Mouse (Mus musculus) embryonic facial prominence, embryonic 13.5 days (tissue): ENCODE results near the gene Ehhadh. TPM values are rescaled to one million over a fixed set of nuclear protein-coding genes. Genes with fewer than 3 reads are reported as not detected.

ENCODE experiments used
- ATAC-seq: fragments of 200-750 bp; cut with Nextera tagmentation; 2 replicates; pipeline ENCODE4 v1.8.0; 2017; ENCODE audit warnings: low read depth; ENCODE audit not compliant: insufficient number of reproducible peaks, insufficient read depth, low FRiP score, low TSS enrichment
- H3K27ac ChIP-seq: fragments of 300-500 bp; sonication (generic); 2 replicates; pipeline ENCODE4 v1.5.1; 2015; ENCODE audit warnings: moderate library complexity, mild to moderate bottlenecking, inconsistent platforms
- H3K27me3 ChIP-seq: fragments of 300-500 bp; sonication (generic); 2 replicates; pipeline ENCODE4 v1.6.1; 2015; ENCODE audit warnings: mild to moderate bottlenecking, inconsistent platforms
- H3K36me3 ChIP-seq: fragments of 300-500 bp; sonication (generic); 2 replicates; pipeline ENCODE4 v1.6.1; 2015; ENCODE audit warnings: mild to moderate bottlenecking, inconsistent platforms
- H3K4me1 ChIP-seq: fragments of 300-500 bp; sonication (generic); 2 replicates; pipeline ENCODE4 v1.6.1; 2015; ENCODE audit warnings: inconsistent platforms
- H3K4me2 ChIP-seq: fragments of 300-500 bp; sonication (generic); 2 replicates; pipeline ENCODE4 v1.6.1; 2015; ENCODE audit warnings: moderate library complexity, mild to moderate bottlenecking, inconsistent platforms
- H3K4me3 ChIP-seq: fragments of 300-500 bp; sonication (generic); 2 replicates; pipeline ENCODE4 v1.5.1; 2015; ENCODE audit warnings: mild to moderate bottlenecking, inconsistent platforms
- H3K9ac ChIP-seq: fragments of 300-500 bp; sonication (generic); 2 replicates; pipeline ENCODE4 v1.6.1; 2015; ENCODE audit warnings: mild to moderate bottlenecking, inconsistent platforms
- H3K9me3 ChIP-seq: fragments of 300-500 bp; sonication (generic); 2 replicates; pipeline ENCODE4 v1.6.1; 2016; ENCODE audit warnings: inconsistent platforms
- WGBS: fragments of 180-500 bp; shearing (Covaris S2); methylation state at CpG from one replicate; pipeline ENCODE4 v1.1.7; 2015; ENCODE audit warnings: mixed read lengths; 5-methylcytosine and 5-hydroxymethylcytosine counted together
- polyA plus RNA-seq: library from polyadenylated mRNA; unstranded; fragments of >200 nt; fragmentation: Nextera tagmentation; extraction: Ambion mirVana; gene quantifications from 2 replicates; pipeline ENCODE4 v1.2.1, GENCODE M21; 2015

Gene Ehhadh
- polyA plus RNA-seq, 1 experiment from 2014 or later: 2.3 TPM

GRCm38 (mm10) chr16:21778293-21778866 is 9.2 kb downstream of the Ehhadh start:
- no peaks in the 10 kb centered on the region for H3K36me3 ChIP-seq
- H3K4me1 ChIP-seq: no peaks in the 10 kb centered on the region
- peak overlapping the region; percentile 36 for H3K4me3 ChIP-seq
- WGBS: 45% methylated on average over 3 of the region's 3 CpGs
- H3K27ac ChIP-seq: no peak overlapping the region
- no peaks in the 10 kb centered on the region for H3K9me3 ChIP-seq
- peak overlapping the region; percentile 43 for H3K4me2 ChIP-seq
- H3K27me3 ChIP-seq: no peaks in the 10 kb centered on the region
- no peak overlapping the region for H3K9ac ChIP-seq
- no peak for ATAC-seq

DNA sequence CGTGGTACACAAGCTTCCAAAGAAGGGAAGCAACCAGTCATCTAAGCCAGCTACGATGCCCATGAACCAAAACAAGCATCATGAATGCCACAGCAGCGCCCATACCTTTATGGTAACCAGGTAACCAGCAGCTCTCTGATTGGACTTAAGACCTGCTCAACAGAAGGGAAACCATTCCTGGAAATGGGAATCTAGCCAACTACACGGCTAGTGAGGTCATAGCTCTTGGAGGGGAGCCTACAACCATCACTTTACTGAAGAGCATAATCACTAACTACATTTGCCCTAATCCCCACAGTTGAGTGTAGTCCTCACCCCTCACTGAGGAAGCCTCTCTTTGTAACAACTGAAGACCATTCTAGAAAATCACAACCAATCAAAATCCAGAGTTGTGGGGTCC is 12.9 kb downstream of the Ehhadh start:
- H3K36me3 ChIP-seq: no peaks in the 10 kb centered on the region
- WGBS: 87% methylated on average over 4 of the region's 4 CpGs
- ATAC-seq: no peak

DNA sequence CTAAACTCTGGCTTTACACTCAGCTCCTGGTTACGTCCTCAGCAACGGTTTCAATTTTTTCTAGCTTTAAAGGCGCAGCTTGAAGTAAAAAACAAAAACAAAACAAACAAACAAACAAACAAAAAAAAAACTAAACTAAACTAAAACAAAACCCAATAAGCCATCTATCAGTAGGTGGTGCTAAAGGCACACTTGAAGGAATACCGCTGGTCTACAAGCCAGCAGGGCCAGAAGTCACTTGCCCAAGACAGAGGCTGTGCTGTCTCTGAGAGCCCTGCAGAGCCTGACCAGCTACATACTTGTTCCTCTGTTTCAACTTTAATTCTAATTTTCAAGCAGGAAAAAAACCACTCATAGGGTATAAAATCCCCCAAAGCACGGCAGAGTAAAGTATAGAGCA is 17.9 kb downstream of the Ehhadh start:
- Histone ChIP-seq H3K27ac (no peak overlapping the region), H3K4me1 (no peaks in the 10 kb centered on the region), H3K27me3 (no peaks in the 10 kb centered on the region), H3K9me3 (no peaks in the 10 kb centered on the region), H3K4me2 (no peak overlapping the region), H3K36me3 (no peaks in the 10 kb centered on the region), H3K9ac (no peak overlapping the region), H3K4me3 (no peak overlapping the region)
- ATAC-seq: no peak
- 79% methylated on average over 5 of the region's 5 CpGs for WGBS

More for the DNA sequence above, 12.9 kb downstream of the Ehhadh start:
- Histone ChIP-seq H3K4me1 (no peaks in the 10 kb centered on the region), H3K27ac (no peak overlapping the region), H3K27me3 (no peaks in the 10 kb centered on the region), H3K4me3 (no peak overlapping the region), H3K9ac (no peak overlapping the region), H3K4me2 (no peak overlapping the region), H3K9me3 (no peaks in the 10 kb centered on the region)

DNA sequence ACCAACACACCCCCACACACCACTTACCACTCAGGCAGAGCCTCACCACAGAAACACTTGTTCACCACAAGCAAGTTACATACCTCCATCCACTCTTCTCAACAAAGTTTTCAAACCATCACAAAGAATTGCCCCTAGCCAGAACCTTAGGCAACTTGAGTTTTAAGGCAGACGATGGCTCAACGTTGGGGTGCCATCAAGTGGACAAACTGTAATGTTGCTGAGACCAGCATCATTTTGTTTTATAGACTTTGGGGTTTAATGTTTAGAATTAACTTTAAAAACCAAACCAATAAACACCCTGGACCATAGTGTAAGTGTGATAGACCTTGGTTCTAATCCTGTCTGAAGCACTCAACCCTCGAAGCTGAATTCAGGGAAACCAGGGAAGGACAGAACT is 19.4 kb downstream of the Ehhadh start:
- 83% methylated on average over 3 of the region's 3 CpGs for WGBS
- no peaks in the 10 kb centered on the region for H3K4me1 ChIP-seq
- no peaks in the 10 kb centered on the region for H3K27me3 ChIP-seq
- H3K9me3 ChIP-seq: no peaks in the 10 kb centered on the region
- no peak for ATAC-seq
- H3K4me3 ChIP-seq: no peak overlapping the region
- no peak overlapping the region for H3K9ac ChIP-seq
- H3K4me2 ChIP-seq: no peak overlapping the region
- H3K36me3 ChIP-seq: no peaks in the 10 kb centered on the region
- H3K27ac ChIP-seq: no peak overlapping the region

GRCm38 (mm10) chr16:21758447-21758846 is 29.2 kb downstream of the Ehhadh start:
- 77% methylated on average over 1 of the region's 1 CpGs for WGBS
- no peaks in the 10 kb centered on the region for H3K4me1 ChIP-seq

GRCm38 (mm10) chr16:21743401-21743800 is 44.2 kb downstream of the Ehhadh start:
- H3K4me2 ChIP-seq: no peak overlapping the region
- 89% methylated on average over 6 of the region's 6 CpGs for WGBS
- H3K36me3 ChIP-seq: no peaks in the 10 kb centered on the region

More at GRCm38 (mm10) chr16:21758447-21758846, 29.2 kb downstream of the Ehhadh start:
- Histone ChIP-seq H3K27ac (no peak overlapping the region), H3K9me3 (no peaks in the 10 kb centered on the region), H3K36me3 (peaks cover 11% of the 10 kb centered on the region), H3K4me3 (no peak overlapping the region), H3K9ac (no peak overlapping the region), H3K4me2 (no peak overlapping the region), H3K27me3 (no peaks in the 10 kb centered on the region)
- ATAC-seq: no peak

DNA sequence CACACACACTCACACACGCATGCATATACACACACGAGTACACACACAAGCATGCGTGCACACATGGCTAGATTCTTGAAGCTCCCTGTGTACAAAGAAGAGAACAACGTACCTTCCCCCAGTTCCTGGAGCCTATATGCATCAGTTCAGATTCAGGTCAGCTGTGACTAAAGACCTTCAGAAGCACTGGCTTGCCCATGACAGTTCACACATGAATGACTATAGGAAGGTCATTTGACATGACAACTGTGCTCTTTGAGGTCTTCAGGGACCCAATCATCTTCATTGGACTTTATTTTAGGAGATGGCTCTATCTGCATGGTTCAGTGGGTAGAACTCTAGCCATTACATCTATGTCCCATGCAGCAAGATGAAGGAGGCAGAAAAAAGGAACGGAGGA is 44.7 kb downstream of the Ehhadh start:
- ATAC-seq: no peak
- Histone ChIP-seq H3K27ac (no peak overlapping the region), H3K9ac (no peak overlapping the region), H3K9me3 (no peaks in the 10 kb centered on the region), H3K4me1 (no peaks in the 10 kb centered on the region), H3K4me3 (no peak overlapping the region), H3K27me3 (no peaks in the 10 kb centered on the region), H3K36me3 (no peaks in the 10 kb centered on the region), H3K4me2 (no peak overlapping the region)
- WGBS: 87% methylated on average over 5 of the region's 5 CpGs

More at GRCm38 (mm10) chr16:21743401-21743800, 44.2 kb downstream of the Ehhadh start:
- no peak for ATAC-seq
- H3K27ac ChIP-seq: no peak overlapping the region
- H3K4me3 ChIP-seq: no peak overlapping the region
- H3K4me1 ChIP-seq: no peaks in the 10 kb centered on the region
- no peaks in the 10 kb centered on the region for H3K27me3 ChIP-seq
- no peak overlapping the region for H3K9ac ChIP-seq
- no peaks in the 10 kb centered on the region for H3K9me3 ChIP-seq

DNA sequence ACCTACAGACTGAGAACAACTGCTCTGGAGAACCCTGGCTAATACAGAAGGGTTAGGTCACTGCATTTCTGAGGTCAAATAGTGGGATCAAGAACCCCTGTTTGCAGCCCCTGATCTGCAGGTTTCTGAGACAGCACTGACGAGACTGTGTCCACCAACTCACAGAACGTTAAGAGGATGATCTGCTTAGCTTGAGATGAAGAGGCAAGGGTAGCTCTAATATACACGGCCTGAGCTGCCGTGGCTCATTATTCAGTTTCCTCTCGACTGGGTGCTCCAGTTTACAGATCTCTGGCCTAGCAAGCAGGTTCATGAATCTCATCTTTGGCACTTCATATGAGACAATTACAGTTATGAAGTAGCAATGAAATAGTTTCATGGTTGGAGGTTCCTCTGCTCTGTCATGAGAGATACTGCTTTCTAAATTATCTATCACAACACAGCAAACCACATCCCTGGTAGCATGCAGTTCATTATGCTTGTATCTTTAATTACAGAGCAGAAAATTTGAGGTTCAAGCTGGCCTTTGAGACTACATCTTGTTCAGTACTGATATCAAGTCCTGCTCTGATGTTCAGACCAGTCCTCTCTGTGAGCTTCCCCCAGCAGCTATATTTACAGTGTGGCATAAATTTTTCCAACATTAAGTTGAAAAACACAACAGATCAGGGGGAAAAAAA is 45.3 kb downstream of the Ehhadh start:
- WGBS: 81% methylated on average over 5 of the region's 5 CpGs
- no peak for ATAC-seq
- Histone ChIP-seq H3K4me2 (no peak overlapping the region), H3K9me3 (no peaks in the 10 kb centered on the region), H3K9ac (no peak overlapping the region), H3K36me3 (no peaks in the 10 kb centered on the region), H3K27ac (no peak overlapping the region), H3K4me3 (no peak overlapping the region), H3K4me1 (no peaks in the 10 kb centered on the region), H3K27me3 (no peaks in the 10 kb centered on the region)

DNA sequence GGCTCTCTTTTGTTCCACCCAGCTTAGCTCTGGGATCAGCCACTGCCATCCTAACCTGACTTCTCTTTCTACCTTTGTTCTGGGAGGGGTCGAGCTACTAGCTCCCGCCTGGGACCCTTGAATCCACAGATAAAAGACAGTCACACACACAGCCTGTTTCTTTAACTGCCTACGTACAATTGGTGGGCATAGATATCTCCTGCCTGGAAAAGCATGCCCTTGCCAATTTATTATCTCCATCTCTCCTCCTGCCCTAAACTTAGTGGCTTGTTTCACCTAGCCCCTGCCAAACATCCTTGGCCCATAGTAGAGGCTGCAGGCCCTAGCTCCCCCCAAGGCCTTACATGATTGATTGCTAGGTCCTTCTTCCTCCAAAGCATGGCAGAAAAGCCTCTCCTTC is 46.1 kb downstream of the Ehhadh start:
- no peak for ATAC-seq
- no peak overlapping the region for H3K4me3 ChIP-seq

DNA sequence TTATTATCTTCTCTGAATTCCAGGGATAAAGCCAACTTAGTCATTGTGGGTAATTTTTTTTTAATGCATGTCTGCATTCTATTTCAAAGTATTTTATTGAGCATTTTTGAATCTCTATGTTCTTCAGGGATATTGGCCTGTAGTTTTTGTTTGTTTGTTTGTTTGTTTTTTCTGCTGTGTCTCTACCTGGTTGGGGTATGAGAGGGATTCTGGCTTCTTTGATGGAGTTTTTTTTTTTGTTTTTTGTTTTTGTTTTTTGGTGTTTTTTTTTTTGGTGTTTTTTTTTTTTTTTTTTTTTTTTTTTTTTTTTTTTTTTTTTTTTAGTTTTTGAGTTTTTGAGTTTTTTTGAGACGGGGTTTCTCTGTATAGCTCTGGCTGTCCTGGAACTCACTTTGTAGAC is 52.0 kb downstream of the Ehhadh start:
- H3K27ac ChIP-seq: no peak overlapping the region
- H3K27me3 ChIP-seq: no peaks in the 10 kb centered on the region
- no peak for ATAC-seq
- no peak overlapping the region for H3K9ac ChIP-seq
- no peaks in the 10 kb centered on the region for H3K9me3 ChIP-seq
- no peak overlapping the region for H3K4me2 ChIP-seq
- H3K4me1 ChIP-seq: no peaks in the 10 kb centered on the region
- 87% methylated on average over 1 of the region's 1 CpGs for WGBS
- H3K4me3 ChIP-seq: no peak overlapping the region
- H3K36me3 ChIP-seq: no peaks in the 10 kb centered on the region

More for the DNA sequence above, 46.1 kb downstream of the Ehhadh start:
- no peak overlapping the region for H3K27ac ChIP-seq
- H3K4me2 ChIP-seq: no peak overlapping the region
- no peaks in the 10 kb centered on the region for H3K27me3 ChIP-seq
- WGBS: 79% methylated on average over 3 of the region's 3 CpGs
- no peaks in the 10 kb centered on the region for H3K9me3 ChIP-seq
- no peak overlapping the region for H3K9ac ChIP-seq
- no peaks in the 10 kb centered on the region for H3K36me3 ChIP-seq
- no peaks in the 10 kb centered on the region for H3K4me1 ChIP-seq

- 45% methylated on average over 10 of the region's 10 CpGs for WGBS
- Histone ChIP-seq H3K27me3 (no peaks in the 10 kb centered on the region), H3K9me3 (no peaks in the 10 kb centered on the region), H3K36me3 (no peaks in the 10 kb centered on the region), H3K4me1 (no peaks in the 10 kb centered on the region), H3K9ac (no peak overlapping the region), H3K27ac (no peak overlapping the region), H3K4me2 (peak overlapping the region; percentile 45), H3K4me3 (peak overlapping the region; percentile 28)
- ATAC-seq: no peak
These were observed 59.7 kb downstream of the Ehhadh start for GRCm38 (mm10) chr16:21727897-21728364.

DNA sequence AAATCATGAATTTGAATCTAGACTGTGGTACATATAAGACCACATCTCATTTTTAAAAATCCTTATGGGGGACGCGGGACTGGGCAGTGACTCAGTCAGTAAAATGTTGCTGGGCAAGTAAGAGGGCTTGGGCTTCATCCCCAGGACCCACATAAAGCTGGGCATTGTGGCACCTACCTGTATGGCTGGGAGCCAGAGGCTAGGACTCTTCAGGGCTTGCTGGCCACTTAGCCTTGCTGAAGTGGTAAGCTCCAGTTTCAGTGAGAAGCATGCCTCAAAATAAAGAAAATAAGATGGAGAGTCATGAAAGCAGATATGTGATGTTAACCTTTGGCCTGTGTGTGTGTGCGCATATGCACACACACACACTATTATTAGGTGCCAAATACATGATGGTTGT is 60.2 kb downstream of the Ehhadh start:
- no peak overlapping the region for H3K4me2 ChIP-seq
- no peak overlapping the region for H3K4me3 ChIP-seq
- no peak overlapping the region for H3K27ac ChIP-seq
- no peak overlapping the region for H3K9ac ChIP-seq
- H3K4me1 ChIP-seq: no peaks in the 10 kb centered on the region
- no peaks in the 10 kb centered on the region for H3K36me3 ChIP-seq
- ATAC-seq: no peak
- WGBS: 92% methylated on average over 3 of the region's 3 CpGs
- no peaks in the 10 kb centered on the region for H3K9me3 ChIP-seq
- no peaks in the 10 kb centered on the region for H3K27me3 ChIP-seq
